Mouse (Mus musculus): ENCODE data around the gene Cct8. TPM values are rescaled to one million over a fixed set of nuclear protein-coding genes. Genes with fewer than 3 reads are reported as not detected.

Cct8 gene
- polyA plus RNA-seq, 1 experiment from 2014 or later, result 124 TPM

DNA sequence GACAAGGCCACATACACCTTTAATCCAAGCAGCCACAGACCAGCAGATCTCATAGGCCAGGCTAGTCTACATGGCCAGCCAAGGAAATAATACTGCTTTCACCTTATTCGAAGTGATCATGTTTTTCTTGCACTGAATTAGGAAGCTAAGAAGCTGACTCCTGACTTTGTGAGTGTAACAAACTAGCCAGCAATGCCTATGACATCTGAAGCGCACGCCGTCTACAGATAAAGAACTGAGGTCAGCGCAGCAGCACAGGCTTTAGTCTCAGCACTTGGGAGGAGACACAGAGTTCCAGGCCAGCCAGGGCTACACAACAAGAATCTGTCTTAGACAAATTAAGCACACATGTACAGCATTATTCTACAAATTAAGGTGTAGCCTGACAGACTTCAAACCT is 8.9 kb downstream of the Cct8 start:
- H3K79me2 ChIP-seq (ENCODE audit: inconsistent target), result peaks cover 10% of the 10 kb centered on the region
- WGBS (ENCODE audit: missing documents), result 92% methylated on average over 5 of the region's 5 CpGs
- no peak overlapping the region for H3K27ac ChIP-seq
- peaks cover 95% of the 10 kb centered on the region for H3K36me3 ChIP-seq (ENCODE audit: inconsistent target)
- H3K4me3 ChIP-seq (ENCODE audit: inconsistent target), result no peak overlapping the region

DNA sequence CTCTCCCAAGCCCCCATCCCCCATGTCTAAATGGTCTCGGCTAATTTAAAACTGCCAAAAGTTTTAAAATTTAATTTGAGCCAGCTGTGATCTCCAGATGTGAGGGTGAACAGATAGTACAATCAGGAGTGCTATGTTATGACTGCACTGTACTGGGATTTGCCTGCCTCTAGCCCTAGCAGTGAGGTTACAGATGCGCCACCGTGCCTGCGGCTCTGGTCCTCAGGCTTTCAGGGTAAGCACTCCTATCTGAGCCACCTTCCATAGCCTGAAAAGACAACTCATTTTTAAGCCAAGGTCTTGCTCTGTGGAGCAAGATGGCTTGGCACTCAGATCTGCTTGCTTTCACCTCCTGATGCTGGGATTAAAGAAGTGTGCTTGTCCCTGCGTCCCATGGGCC is 11.3 kb downstream of the Cct8 start:
- WGBS (ENCODE audit: missing documents), result 92% methylated on average over 5 of the region's 5 CpGs
- peaks cover 8% of the 10 kb centered on the region; the same call in 1 of the 2 replicates for H3K79me2 ChIP-seq (ENCODE audit: inconsistent target)

GRCm38 (mm10) chr16:87470579-87470978 is 25.1 kb downstream of the Cct8 start:
- no peak overlapping the region for H3K27ac ChIP-seq
- peaks cover 89% of the 10 kb centered on the region for H3K36me3 ChIP-seq (ENCODE audit: inconsistent target)
- 91% methylated on average over 4 of the region's 4 CpGs for WGBS (ENCODE audit: missing documents)
- H3K4me3 ChIP-seq (ENCODE audit: inconsistent target), result no peak overlapping the region
- no peaks in the 10 kb centered on the region for H3K79me2 ChIP-seq (ENCODE audit: inconsistent target)

More for the DNA sequence above, 11.3 kb downstream of the Cct8 start:
- Histone ChIP-seq H3K4me3 (ENCODE audit: inconsistent target) (no peak overlapping the region), H3K36me3 (ENCODE audit: inconsistent target) (peaks cover 84% of the 10 kb centered on the region), H3K27ac (no peak overlapping the region)

GRCm38 (mm10) chr16:87458752-87459151 is 36.9 kb downstream of the Cct8 start:
- WGBS (ENCODE audit: missing documents), result 93% methylated on average over 3 of the region's 3 CpGs
- no peak overlapping the region for H3K27ac ChIP-seq
- peaks cover 81% of the 10 kb centered on the region for H3K79me2 ChIP-seq (ENCODE audit: inconsistent target)
- no peak overlapping the region for H3K4me3 ChIP-seq (ENCODE audit: inconsistent target)
- H3K36me3 ChIP-seq (ENCODE audit: inconsistent target), result peaks cover 40% of the 10 kb centered on the region

DNA sequence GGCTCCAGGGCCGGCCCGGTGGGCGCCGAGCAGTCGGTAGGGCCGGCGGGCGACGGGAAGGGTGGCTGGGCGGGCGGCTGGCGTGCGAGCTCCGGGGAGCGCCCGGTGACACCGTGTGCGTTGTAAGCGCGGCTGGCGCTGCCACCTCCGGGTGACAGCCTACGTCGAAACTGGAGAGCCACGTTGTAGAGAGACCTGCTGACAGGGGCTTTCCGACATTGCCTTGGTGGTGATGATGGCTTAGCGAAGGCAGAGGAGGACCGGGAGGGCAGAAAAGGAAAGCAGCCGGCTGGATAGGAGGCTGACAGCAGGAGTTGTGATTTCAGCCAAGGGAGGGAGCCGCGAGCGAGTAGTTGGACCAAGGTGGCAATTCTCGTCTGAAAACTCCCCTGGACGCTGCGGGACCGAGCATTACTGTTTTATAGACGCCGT is 40.5 kb downstream of the Cct8 start:
- 1% methylated on average over 38 of the region's 38 CpGs for WGBS (ENCODE audit: missing documents)
- Histone ChIP-seq H3K4me3 (ENCODE audit: inconsistent target) (peak overlapping the region; percentile 95), H3K36me3 (ENCODE audit: inconsistent target) (peaks cover 11% of the 10 kb centered on the region; the same call in 1 of the 2 replicates), H3K79me2 (ENCODE audit: inconsistent target) (peaks cover 51% of the 10 kb centered on the region), H3K27ac (peak overlapping the region; percentile 45)

DNA sequence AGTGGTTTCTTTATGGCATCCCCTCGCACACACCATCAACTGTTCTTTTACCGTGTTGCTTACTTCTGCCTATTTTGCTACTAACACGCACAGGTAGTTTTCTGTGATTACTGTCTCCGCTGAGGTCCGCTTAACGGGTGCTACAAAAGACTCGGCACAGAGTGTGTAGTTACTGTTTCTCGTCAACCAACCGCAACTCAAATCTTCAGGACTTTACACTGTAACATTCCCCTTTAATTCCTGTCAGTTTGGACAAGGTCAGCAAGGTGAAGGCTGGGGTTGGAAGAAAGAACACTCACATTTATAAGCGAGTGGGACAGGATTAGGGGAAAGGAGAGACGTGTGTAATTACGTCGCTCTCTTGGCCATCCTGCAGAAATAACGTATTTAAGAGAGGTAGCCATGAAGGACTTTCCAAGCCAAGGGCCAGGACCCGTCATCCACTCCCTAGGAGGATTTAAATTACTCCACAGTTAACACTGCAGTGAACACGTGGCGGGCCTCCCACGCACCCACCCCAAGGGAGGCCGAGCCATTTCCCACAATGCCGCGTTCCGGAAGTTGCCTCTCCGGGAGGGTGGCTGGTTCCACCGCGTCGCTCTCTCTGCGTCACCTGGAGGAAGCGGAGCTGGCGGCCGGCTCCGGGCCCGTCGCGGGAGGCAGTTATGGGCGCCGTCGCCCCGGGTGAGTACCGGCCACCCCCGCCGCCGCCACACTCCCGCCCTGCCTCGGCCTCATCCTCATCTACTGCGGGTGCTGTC is 41.1 kb downstream of the Cct8 start, which contains the start of gene Usp16:
Gene Usp16, plus strand, starts transcription at position 285 of the 761 bp plus-strand sequence.
- peak within 1 kb of the TSS; percentile 95 for H3K4me3 ChIP-seq (ENCODE audit: inconsistent target)
- 13% methylated on average over 45 of the region's 45 CpGs for WGBS (ENCODE audit: missing documents)

DNA sequence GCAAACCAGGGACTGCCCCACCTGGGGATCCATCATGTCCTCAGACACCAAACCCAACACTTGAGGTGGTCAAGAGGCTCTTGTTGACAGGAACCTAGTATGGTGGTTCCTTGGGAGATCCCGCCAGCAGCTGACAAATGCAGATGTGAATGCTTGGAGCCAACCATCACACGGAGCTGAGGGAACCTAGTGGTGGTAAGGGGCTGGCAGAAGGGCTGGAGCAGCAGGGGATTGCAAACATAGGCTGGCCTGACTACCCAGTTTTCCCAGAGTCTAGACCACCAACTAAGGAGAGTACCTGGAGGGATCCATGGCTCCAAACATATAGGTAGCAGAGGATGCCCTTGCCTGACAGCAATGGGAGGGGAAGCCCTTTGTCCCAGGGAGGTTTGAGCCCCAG is 42.4 kb downstream of the Cct8 start:
- H3K4me3 ChIP-seq (ENCODE audit: inconsistent target), result no peak overlapping the region
- WGBS (ENCODE audit: missing documents), result 91% methylated on average over 2 of the region's 2 CpGs
- H3K36me3 ChIP-seq (ENCODE audit: inconsistent target), result no peaks in the 10 kb centered on the region

More for the DNA sequence above, 41.1 kb downstream of the Cct8 start, which contains the start of gene Usp16:
- peaks cover 5% of the 10 kb centered on the region; the same call in 1 of the 2 replicates for H3K36me3 ChIP-seq (ENCODE audit: inconsistent target)
- peaks cover 45% of the 10 kb centered on the region for H3K79me2 ChIP-seq (ENCODE audit: inconsistent target)
- H3K27ac ChIP-seq, result peak within 1 kb of the TSS; percentile 45

DNA sequence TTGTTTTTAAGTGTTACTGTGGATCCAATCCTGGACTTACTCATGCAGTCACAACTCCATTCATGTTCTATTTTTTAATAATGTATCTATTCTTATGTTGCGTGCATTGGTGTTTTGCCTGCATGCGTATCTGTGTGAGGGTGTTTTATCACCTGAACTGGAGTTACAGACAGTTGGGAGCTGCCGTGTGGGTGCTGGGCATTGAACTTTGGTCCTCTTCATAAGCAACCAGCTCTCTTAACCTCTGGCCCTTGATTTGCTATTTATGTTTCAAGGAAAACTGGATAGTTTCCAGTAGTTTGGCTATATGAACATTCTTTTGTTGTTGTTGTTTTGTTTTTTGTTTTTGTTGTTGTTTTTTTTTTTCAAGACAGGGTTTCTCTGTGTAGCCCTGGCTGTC is 50.1 kb downstream of the Cct8 start:
- Histone ChIP-seq H3K79me2 (ENCODE audit: inconsistent target) (no peaks in the 10 kb centered on the region; the same call in 1 of the 2 replicates), H3K4me3 (ENCODE audit: inconsistent target) (no peak overlapping the region), H3K36me3 (ENCODE audit: inconsistent target) (no peaks in the 10 kb centered on the region), H3K27ac (no peak overlapping the region)
- WGBS (ENCODE audit: missing documents), result 100% methylated on average over 3 of the region's 3 CpGs

More for the DNA sequence above, 42.4 kb downstream of the Cct8 start:
- Histone ChIP-seq H3K79me2 (ENCODE audit: inconsistent target) (peaks cover 31% of the 10 kb centered on the region), H3K27ac (no peak overlapping the region)

- Histone ChIP-seq H3K27ac (no peak overlapping the region), H3K79me2 (ENCODE audit: inconsistent target) (no peaks in the 10 kb centered on the region; the same call in 1 of the 2 replicates), H3K4me3 (ENCODE audit: inconsistent target) (no peak overlapping the region), H3K36me3 (ENCODE audit: inconsistent target) (no peaks in the 10 kb centered on the region)
Measured at GRCm38 (mm10) chr16:87445110-87445509, 50.6 kb downstream of the Cct8 start.

DNA sequence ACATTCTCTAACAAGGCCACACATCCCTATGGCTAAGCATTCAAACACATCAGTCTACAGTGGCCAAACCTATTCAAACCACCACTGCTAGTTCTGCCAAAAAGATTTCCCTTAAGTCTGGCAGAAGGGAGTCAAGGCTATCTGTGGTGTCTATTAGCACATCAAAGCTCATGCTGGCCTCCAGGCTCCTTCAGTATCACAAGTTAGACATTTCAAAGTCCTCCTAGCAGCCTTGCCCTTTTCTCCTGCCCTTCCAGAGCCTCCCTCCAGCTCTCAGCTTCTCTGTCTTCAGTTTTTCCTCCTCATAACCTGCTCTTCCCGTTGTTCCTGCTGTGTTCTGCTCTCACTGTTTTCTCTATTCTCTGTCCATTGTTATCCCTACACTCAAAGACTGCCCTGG is 51.6 kb downstream of the Cct8 start:
- WGBS (ENCODE audit: missing documents), result 64% methylated on average over 1 of the region's 1 CpGs
- Histone ChIP-seq H3K27ac (no peak overlapping the region), H3K79me2 (ENCODE audit: inconsistent target) (no peaks in the 10 kb centered on the region; the same call in 1 of the 2 replicates), H3K36me3 (ENCODE audit: inconsistent target) (no peaks in the 10 kb centered on the region), H3K4me3 (ENCODE audit: inconsistent target) (no peak overlapping the region)

DNA sequence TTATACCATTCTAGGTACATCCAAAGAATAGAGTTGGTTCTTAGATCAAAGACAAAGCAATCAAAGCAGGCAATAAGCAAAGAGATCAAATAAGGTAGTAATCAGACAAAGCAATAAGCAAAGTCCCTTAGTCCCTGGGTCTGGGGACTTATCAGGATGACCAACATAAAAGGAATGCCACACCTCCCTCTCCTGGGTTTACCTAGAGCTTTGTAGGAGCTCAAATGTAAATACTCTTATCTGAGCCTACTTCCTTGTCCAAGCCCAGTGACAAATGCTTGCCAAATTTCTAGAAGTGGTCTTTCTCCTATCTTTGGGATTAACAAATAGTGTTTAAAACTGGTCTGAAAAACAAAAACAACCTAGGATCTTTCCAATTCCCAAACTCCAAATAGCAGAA is 52.4 kb downstream of the Cct8 start:
- Histone ChIP-seq H3K27ac (no peak overlapping the region), H3K79me2 (ENCODE audit: inconsistent target) (no peaks in the 10 kb centered on the region; the same call in 1 of the 2 replicates), H3K4me3 (ENCODE audit: inconsistent target) (no peak overlapping the region)

DNA sequence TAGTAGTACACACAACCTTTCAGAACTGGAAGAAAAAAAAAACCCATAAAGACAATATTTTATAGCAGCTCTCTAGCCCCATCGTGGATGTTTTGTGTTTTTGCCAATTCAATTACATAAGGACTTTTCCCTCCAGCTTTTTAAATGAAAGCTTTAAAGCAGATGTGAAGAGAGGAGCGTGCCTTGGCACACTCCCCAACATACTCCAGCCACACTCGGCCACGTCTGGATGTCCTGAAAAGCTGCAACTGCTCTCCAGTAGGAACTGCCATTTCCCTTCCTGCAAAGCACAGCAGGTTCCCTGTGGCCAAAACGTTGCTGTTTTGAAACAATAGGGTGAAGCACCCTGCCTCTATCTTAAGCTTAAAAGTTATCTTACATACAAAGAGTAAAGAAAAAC is 53.4 kb downstream of the Cct8 start:
- Histone ChIP-seq H3K79me2 (ENCODE audit: inconsistent target) (no peaks in the 10 kb centered on the region; the same call in 1 of the 2 replicates), H3K36me3 (ENCODE audit: inconsistent target) (no peaks in the 10 kb centered on the region), H3K27ac (no peak overlapping the region), H3K4me3 (ENCODE audit: inconsistent target) (no peak overlapping the region)
- 72% methylated on average over 5 of the region's 5 CpGs for WGBS (ENCODE audit: missing documents)

More for the DNA sequence above, 52.4 kb downstream of the Cct8 start:
- no peaks in the 10 kb centered on the region for H3K36me3 ChIP-seq (ENCODE audit: inconsistent target)

DNA sequence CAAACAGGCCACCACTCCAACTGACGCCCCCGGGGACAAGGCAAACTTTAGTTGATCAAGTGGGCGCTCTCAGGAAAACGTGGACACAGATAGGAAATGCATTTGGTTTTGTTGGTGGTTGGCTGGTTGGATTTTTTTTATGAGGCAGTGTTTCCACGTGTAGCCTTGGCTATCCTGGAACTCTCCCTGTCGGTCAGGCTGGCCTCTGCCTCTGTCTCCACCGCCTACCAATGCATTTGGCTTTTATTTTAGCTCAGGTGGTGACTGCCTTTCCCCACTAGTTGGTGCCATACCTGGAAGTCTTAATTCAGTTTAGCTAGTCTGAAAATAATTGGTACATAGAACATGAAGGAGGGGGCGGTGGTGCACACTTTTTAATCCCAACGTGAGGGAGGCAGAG is 54.6 kb downstream of the Cct8 start:
- Histone ChIP-seq H3K79me2 (ENCODE audit: inconsistent target) (no peaks in the 10 kb centered on the region; the same call in 1 of the 2 replicates), H3K4me3 (ENCODE audit: inconsistent target) (peak overlapping the region; percentile 93), H3K27ac (peak overlapping the region; percentile 77), H3K36me3 (ENCODE audit: inconsistent target) (no peaks in the 10 kb centered on the region)
- WGBS (ENCODE audit: missing documents), result 6% methylated on average over 9 of the region's 9 CpGs

GRCm38 (mm10) chr16:87440184-87440686 is 55.4 kb downstream of the Cct8 start, which contains the start of gene Rwdd2b:
Gene Rwdd2b, minus strand, starts transcription at chr16:87440573.
- H3K27ac ChIP-seq, result peak within 1 kb of the TSS; percentile 77
- under 1% methylated on average over 28 of the region's 38 CpGs for WGBS (ENCODE audit: missing documents)
- H3K4me3 ChIP-seq (ENCODE audit: inconsistent target), result peak within 1 kb of the TSS; percentile 93
- no peaks in the 10 kb centered on the region for H3K36me3 ChIP-seq (ENCODE audit: inconsistent target)
- no peaks in the 10 kb centered on the region; the same call in 1 of the 2 replicates for H3K79me2 ChIP-seq (ENCODE audit: inconsistent target)

DNA sequence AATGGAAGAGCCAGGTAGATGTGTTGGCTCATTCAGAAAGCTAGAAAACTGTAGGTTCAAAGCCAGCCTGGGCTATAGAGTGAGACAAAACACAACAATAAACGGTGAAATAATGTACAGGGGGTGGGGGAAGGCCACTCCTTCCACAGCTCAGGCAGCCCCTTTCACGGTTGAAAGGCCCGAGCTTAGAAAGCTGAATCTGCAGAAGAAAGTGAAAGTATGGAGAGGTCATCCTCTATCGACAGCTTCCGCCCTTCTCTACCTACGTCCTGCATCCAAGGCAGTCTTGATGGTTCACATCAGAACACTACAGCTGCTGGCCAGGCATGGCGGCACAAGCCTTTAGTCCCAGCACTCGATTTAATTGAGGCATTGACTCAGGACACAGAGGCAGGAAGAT is 57.0 kb downstream of the Cct8 start:
- H3K36me3 ChIP-seq (ENCODE audit: inconsistent target), result no peaks in the 10 kb centered on the region
- no peak overlapping the region for H3K4me3 ChIP-seq (ENCODE audit: inconsistent target)
- no peaks in the 10 kb centered on the region; the same call in 1 of the 2 replicates for H3K79me2 ChIP-seq (ENCODE audit: inconsistent target)
- 92% methylated on average over 6 of the region's 8 CpGs for WGBS (ENCODE audit: missing documents)
- H3K27ac ChIP-seq, result no peak overlapping the region
